Mouse (Mus musculus): ENCODE data around the gene Zdhhc9. TPM values are rescaled to one million over a fixed set of nuclear protein-coding genes. Genes with fewer than 3 reads are reported as not detected.
A peak's percentile ranks its signal among the peaks of the same experiment; 100 is the strongest.
"Not testable (repeated sequence)": the region's sequence is repeated elsewhere in the genome, so short reads cannot be mapped to it uniquely, and the experiment has no call there.

The Zdhhc9 gene
- polyA plus RNA-seq (2012; rRNA removed) = 38.5 and 39.0 TPM in 2 replicates

DNA sequence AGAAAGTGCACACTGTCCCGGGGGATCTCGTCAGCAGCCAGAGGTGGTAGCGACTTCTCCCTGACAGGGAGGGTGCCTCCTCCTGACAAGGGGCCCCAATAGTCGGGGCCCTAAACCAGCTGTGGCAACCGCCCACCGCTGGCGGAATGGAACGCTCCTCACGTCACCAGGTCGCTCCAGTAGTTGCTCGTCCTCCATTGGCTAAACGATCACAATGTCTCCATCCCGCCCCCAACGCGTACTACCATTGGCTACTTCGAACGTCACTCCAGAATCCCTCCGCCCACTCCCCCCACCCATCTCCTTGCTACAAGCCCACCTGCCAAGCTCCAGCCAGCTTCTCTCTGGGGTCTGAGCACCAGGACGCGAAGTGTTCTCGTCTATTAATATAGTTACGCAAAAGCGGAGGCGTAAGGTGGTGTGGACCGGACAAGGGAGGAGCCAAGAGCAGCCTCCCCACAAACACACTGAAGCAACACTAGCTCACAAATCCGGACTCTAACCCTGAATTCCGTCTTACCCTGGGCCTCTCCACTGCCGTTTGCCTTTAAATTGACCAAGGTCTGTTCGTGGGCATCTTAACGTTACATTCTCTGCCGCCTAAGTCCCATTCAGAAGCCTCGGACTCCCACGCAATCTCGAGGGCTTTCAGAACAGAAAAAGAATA, at the start of gene Zdhhc9:
Gene Zdhhc9 (minus strand): TSS at position 360 of the 667 bp plus-strand sequence.
- DNase-seq (ENCODE audit: low spot score) = peak; percentile 66

DNA sequence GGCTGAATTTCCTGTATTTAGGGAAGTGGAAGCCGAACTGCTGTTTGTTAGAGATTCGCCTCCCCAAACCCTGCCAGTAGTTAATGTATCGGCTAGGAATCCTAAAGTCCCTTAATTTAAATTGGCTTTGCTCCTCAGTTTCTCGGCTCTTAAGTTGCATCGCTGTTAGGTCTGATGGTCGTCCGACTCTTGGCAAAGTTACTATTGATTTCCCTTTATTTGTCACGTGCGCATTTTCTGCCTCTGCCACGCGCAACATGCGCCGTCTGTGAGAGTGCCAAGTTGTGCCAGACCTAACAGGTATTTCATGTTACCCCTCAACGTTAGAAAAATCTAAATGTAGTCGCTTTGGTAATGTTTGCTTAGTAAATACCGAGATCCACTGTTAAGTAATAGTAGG, 48.3 kb upstream of the Zdhhc9 start:
- DNase-seq (ENCODE audit: low spot score) = no peak

DNA sequence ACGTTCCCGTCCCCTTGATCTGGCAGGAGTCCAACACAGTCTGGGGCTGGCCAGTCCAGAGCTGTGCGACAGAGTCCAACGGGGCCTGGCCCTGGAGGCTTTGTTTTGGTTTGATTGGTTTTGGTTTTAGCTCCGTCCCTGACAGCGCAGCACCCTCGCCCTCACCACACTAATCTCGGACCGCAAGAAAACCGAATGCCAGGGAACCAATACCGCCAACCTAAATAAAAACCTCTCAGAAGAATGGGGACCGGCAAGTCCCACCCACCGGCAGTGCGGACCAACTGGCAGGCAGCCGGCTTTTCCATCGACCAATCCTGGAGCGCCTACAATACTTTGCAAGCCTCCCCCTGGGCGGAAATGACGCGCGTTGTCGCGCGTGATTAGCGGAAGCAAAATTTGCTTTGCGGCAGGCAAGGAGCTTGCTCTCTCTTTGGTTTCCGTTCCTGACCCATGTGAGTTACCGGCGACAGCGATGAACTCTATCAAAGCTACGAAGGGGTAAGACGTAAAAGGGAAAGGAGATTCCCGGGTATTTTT, 47.9 kb upstream of the Zdhhc9 start, which contains the start of gene Utp14a:
Gene Utp14a (plus strand): TSS at position 395 of the 540 bp plus-strand sequence.
- peak; percentile 82 for DNase-seq (ENCODE audit: low spot score)

DNA sequence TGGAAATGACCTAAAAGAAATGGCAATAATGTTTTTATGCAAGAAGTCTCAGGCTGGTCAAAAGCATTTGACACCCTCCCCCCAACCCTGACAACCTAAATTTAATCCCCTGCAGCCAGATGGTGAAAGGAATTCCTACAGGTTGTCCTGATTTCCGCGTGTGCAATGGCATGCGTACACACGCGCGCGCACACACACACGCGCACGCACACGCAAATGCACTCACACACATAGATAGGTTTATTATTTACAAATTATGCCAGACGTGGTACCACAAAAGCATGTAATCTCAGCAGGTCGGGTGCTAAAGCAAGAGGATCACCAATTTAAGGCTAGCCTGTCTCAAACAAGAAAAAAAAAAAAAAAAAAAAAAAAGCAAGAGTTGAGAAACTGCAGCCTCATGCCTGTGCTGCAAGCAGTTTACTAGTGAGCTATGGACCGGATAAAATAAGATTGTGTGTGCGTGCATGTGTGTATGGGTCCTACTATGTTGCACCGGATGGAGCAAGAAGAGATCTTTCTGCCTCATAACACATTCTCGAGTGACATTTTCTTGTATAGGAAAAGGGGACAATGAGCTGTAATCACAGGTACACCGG, 47.3 kb upstream of the Zdhhc9 start:
- no peak for DNase-seq (ENCODE audit: low spot score)

DNA sequence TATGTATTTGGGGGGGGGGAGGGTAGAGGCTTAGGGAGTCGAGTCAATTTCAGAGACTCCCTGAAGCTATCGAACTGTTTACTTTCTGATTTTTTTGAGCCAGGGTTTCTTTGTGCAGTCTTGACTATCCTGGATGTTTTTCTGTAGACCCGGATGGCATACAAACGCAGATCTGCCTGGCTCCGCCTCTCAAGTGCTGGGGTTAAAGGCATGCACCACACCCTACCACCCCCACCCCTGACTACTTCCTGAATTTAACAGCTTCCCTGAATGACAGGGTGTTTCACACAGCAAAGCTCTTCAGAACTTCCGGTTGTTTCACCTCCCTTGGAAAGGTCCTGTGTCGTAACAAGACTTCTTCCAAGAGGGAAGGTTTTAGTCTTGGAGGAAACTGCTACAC, 25.7 kb upstream of the Zdhhc9 start:
- DNase-seq (ENCODE audit: low spot score) = no peak

DNA sequence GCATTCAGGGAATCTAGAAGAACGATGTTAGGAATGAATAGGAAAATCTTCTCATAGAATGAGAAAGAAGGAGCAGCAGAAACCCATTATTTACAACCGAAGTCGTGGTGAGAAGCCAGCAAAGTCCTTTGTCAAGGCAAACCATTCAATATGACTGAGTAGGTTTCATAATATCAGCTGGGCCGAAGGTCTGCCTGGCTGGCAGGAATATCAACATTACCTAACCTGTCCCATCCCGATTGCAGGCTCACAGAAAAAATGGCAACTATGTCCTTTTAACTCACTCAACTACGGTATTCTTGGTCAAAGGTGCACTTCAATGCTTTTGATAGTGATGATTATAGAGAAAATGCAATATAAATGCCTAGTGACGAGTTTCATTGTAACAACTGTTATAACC, 17.5 kb upstream of the Zdhhc9 start:
- DNase-seq (ENCODE audit: low spot score) = no peak

DNA sequence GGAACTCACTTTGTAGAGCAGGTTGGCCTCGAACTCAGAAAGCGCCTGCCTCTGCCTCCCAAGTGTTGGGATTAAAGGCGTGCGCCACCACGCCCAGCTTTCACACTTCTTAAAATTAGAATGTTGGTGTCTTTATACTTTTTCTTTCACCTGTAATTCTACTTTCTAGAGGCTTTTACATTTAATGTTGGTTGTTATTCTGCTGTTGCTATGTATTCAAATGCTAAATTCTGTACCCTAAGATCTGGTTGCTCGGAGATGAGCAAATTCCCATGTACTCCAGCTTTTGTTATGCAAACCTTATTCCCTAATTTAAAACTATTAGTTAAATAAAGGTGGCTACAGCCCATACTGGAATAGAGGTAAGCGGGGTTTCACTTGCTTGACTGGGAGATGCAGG, 14.0 kb upstream of the Zdhhc9 start:
- DNase-seq (ENCODE audit: low spot score) = no peak

DNA sequence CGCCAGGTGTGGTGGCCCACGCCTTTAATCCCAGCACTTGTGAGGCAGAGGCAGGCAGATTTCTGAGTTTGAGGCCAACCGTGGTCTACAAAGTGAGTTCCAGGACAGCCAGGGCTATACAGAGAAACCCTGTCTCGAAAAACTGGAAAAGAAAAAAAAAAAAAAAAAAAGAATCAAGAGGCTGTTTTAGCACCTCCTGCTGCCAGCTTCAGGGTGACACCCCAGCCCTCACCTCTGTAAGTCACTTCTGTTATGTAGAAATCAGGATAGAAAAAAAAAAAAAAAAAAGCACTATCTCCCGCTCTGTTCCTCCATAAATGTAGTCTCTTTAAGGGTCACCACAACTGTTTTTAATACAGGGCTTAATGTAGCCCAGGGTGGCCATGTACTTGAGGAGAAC, 10.8 kb upstream of the Zdhhc9 start:
- no peak for DNase-seq (ENCODE audit: low spot score)

DNA sequence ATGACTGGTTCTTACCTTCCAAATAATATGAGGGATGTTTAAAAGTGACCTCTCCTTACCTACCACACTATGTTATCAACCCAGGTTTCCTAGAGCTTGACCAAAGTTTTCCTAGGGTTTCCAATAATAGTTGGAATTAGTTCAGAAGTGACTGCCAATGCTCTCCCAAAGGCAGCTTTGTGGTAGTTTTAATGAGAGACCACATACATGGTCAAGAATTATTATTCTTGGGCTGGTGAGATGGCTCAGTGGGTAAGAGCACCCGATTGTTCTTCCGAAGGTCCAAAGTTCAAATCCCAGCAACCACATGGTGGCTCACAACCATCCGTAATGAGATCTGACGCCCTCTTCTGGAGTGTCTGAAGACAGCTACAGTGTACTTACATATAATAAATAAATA, 1.1 kb upstream of the Zdhhc9 start:
- not testable (repeated sequence) for DNase-seq (ENCODE audit: low spot score)

DNA sequence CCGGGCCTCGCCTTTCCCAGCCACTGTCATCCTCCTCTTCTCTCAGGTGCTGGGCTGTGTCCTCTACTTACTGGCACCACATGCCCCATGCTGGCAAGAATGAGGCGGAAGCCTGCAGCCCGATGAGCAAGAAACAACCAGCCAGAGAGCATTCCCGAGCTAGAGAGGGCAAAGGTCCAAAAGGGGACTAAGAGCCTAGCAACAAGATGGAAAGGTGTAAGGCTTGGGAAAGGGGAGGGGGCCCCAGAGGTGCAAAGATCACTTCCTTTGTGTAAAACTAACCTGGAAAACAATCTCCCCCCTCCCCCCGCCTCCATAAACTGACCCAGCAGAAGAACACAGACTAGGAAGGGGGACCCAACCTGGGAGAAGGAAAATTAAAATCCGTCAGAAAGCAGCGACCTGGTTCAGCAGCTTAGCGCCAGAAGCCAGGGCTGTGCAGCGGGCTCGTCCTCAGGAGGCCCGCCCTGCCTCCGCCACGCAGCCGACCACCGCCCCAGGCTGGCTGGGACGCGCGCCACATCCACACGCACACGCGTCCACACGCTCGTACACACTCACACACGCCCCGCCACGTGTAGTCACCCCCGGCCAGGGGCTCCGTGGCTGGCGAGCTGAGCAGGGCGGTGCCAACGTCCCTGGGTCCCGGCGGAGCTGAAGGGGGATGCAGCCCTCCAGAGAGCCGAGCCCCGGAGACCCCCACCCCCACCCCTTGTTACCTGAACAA, 754 bp downstream of the Zdhhc9 start:
- peak; percentile 23 for DNase-seq (ENCODE audit: low spot score)

DNA sequence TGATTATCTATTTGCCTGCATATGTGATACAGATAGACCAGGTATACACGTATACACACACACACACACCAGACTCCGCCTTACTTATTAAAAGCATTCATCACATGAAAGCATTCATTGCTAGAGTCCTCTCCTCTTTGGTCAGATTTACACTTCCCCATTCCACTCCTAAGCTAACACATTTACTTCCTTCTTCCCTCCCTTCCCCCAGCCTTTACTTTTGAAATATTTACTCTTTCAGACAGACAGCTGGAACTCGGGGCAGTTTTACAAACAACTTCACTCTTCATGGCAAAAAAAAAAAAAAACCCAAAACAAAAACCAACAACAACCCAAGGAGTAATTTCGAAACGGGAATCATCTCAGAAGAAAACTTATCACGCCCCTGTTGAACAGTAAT, 4.2 kb downstream of the Zdhhc9 start:
- DNase-seq (ENCODE audit: low spot score) = no peak

DNA sequence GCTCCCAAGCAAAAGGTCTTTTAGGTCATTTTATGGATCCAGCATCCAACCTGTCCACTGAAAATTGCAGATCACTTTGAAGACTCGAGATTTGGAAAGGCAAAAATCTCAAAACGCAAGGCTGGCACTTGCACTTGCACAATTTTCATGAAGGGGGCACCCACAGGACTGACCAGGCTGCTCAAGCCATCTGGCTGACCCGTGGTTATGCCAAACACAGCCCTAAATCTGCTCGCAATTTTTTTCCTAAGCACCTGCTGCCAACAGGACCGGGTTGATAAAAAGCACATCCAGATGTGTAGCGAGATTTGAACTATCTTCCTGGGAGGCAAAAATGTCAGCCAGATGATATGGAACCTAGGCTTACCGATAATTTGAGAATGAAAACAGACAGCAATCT, 4.9 kb downstream of the Zdhhc9 start:
- DNase-seq (ENCODE audit: low spot score) = no peak

DNA sequence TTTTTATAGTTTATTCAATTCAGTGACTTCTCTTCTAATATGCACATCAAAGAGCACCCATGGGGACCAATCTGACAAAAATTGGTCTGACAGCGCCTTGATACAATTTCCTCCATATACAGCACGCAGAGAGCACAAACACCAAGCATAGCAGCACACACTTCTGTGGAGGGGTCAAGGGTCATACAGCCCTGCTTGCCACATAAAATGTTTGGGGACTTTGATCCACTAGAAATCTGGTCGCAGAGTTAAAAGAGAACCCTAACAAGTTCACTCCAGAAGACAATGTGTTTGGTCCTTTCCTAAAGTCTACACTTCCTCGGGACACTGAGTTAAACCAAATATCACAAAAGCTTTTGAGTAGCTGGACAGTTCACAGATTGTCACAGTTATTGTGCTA, 5.7 kb downstream of the Zdhhc9 start:
- DNase-seq (ENCODE audit: low spot score) = no peak

DNA sequence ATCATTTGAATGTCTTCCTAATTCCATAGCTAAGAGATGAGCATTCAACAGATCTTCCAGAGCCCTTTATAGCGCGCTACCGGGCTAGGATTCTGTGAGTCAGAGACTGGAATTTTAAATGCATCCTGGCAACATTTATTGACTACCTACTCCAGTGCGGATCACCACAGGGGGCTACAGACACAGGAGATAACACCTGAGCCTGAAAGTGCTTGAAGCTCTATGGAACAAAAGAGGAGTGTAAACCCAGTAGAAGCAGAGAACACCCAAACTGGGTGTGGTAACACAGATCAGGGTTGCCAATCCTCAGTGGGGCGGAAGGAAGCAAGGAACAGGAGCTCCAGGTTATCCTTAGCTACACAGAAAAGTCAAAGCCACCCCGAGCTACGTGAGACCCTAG, 6.2 kb downstream of the Zdhhc9 start:
- DNase-seq (ENCODE audit: low spot score) = no peak

DNA sequence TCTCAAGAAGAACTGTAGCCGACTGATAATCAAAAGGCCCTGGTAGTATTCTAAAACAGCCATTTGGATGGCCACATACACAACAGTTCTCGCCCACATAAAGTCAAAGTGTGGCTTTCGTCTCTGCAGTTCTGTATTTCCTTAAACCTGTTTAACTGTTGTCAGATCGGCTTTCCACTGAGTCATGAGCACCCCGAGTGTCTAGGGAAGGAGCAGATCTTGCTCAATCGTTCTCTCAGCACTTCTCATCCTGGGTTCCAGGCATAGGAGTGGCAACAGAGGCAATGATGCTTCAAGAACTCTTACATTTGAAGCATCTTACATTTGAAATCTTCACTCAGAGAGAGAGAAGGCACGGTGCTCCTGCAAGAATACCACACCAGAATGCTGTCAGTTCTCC, 6.7 kb downstream of the Zdhhc9 start:
- no peak for DNase-seq (ENCODE audit: low spot score)

DNA sequence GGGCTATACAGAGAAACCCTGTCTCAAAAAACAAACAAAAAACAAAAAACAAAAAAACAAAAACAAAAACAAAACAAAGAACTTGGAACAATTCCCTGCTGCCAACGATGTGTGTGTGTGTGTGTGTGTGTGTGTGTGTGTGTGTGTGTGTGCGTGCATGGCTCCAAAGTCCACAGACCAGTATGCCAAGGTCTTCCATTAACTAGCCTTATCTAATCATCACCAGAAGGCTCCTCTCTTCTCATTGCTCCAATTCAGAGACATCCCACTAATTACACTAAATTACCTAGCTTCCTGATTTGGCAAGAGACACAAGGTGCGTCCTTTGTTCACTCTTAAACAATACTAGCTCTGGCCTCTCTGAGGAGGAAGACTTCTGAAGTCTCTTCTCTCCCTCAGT, 8.0 kb downstream of the Zdhhc9 start:
- DNase-seq (ENCODE audit: low spot score) = no peak

DNA sequence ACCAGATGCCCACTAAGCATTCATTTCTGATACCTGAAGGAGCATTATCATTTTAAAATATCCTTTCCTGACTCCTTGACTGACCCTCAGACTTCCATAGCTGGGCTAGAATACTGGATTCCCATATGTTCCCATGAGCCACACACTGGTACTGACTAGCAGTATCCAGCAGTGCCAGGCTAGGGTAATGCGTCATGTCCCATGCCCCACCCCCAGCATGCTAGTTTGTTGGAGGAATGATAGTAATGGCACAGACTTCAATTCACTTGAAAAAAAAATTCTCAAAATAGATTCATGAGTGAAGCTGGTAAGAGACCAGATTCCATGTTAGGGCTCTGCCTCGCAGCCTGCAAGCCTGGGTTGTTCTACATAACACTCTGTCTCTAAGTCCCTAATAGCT, 9.7 kb downstream of the Zdhhc9 start:
- DNase-seq (ENCODE audit: low spot score) = no peak

DNA sequence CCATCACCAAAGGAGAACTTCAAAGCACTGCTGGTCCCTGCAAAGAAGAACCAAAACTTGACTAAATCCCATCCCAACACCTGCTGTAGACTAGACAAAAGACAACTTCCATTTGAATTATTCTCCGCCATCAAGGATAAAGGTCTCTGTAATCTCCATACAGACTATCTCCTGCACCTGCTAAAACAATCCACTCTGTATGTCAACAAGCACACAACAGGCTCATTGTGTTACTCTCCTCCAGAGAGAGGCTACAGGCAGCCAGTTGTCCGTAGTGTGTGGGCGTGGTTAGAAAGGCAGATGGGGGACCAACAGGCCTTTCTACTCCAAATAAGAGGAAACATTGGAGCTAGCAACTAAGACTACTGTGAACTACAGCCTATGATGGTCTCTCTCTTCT, 10.8 kb downstream of the Zdhhc9 start:
- no peak for DNase-seq (ENCODE audit: low spot score)

DNA sequence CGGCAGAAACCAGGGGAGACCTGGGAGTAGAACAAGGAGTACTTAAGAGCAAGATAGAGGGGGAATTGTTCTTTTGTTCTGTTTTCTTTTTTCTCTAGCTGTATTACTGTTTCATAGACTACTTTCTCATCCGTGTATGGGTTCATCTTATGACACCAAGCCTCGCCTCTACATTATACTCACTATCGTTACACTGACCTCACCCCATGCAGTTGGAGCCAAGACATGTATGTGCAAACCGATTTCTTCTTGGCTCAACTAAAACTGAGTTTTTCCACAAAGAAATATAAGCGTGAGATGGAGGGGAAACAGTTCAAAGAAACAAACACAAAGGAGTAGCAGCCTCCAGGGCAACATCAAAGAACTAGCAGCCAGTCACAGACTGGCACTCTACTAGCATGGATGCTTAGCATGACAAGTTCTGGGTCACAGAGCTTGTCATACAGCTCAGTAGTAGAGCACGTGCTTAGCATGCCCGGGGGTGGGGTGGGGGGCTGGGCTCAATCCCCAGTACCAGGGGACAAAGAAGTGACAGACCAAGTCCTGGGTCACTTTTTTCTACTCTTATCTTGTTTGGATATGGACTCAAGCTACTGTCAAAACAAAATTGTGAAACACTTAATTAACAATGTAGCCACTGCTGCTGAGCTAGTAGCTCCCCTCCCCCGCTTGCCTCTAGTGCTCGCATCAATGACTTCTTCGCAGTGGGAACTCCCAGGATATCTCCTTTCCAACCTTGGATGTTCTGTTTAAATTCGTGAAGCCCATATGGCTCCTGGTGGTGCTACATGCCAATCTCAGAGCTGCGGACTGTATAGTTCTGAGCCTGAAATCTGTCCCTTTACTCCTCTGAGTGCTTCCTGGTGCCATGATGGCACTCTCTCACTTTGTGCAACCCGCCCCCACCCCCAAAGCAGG, 15.2 kb downstream of the Zdhhc9 start:
- DNase-seq (ENCODE audit: low spot score) = no peak

DNA sequence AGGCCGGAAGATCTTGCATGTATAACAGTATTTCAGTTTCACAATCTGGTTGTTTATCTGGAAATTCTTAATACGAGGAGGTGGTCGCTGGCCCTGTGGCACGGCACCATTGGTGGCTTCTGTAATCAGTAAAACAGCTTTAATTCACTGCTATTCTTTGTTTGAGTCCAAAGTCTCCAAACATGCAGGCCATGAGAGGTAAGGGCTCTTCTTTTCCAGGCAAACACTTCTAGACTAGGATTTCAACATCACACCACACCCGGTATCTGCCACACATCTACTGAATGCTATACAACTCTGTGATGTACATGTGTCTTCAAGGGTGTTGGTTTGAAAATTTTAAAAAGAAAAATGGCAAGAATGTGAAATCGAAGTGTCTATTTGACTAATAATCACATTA, 17.4 kb downstream of the Zdhhc9 start:
- DNase-seq (ENCODE audit: low spot score) = no peak

DNA sequence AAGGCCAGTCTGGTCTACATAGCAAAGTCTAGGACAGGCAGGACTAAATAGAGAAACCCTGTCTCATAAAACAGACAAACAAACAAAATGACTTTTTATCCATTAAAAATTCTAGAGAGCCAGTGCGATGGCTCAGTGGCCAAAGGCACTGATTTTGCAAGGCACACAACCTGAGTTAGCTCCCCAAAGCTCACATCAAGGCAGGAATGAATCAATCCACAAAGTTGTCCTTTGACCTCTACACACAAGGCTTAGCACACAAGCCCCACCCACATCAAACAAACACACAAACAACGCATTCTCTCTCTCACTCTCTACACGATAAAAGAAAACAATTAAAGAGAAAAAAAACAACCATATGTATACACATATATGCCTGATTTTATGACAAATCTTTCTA, 24.0 kb downstream of the Zdhhc9 start:
- DNase-seq (ENCODE audit: low spot score) = no peak

DNA sequence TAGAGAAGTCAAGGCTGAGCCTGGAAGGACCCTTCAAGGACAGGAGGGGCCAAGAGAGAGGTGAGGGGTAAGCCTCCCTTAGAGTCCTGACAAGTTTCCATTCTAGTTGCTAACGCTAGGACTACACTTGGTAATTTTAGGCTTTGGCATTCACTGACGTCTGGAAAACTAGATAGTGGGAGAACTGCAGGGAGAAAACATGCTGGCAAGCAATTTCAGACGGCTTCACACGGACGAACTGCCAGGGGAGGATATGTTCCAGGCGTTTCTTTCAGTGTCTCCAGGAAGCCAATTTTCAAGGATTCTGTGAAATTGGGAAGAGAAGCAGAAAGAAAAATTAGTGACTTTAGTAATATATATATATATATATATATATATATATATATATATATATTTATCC, 26.8 kb downstream of the Zdhhc9 start:
- DNase-seq (ENCODE audit: low spot score) = no peak
